Mouse (Mus musculus) c-Kit-negative CD71-positive TER-119-positive erythroid progenitor cells, embryonic 14.5 days (primary cell): ENCODE data around the gene Lzts2.

Source experiments
- DNase-seq: peaks from one replicate; pipeline ENCODE4 v3.0.0-alpha.2; 2013; ENCODE audit warnings: low read depth, low spot score

Lzts2 gene

GRCm38 (mm10) chr19:45014335-45014971, at the start of gene Lzts2:
Lzts2 (plus strand) TSS chr19:45014414.
- no peak for DNase-seq

DNA sequence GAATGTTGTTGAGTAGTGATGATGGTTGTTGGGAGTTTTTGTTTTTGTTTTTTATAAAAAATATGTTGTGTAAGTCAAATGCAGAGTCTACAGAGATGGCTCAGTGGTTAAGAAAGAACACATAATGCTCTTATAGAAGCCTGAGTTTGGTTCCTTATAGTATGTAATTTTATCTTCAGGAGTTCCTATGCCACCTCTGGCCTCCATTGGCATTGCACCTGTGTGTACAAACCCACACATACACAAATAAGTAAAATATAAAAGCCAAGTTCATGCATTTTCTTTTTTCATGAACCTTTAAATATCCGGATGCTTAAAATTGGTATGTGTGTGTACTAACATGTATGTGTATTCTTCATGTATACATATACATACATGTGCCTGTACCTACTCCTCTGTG, 48.2 kb upstream of the Lzts2 start:
- no peak for DNase-seq

DNA sequence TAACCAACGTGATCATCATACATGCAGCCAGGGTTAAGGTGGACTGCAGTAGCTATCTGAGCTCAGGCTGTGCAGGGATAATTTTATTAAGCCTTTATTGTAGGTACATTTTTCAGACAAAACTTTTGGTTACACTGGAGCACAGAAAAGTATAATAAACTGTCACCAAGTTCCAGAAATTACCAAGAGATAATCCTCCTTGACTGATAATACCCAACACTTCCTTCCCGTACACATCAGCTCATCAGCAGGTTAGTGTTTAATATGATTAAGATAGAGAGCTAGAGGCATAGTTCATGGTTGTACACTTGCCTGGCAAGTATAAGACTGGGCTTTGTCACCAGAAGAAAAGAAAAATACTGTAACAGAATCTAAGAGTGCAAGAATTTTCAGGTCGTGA, 45.9 kb upstream of the Lzts2 start:
- no peak for DNase-seq

GRCm38 (mm10) chr19:44976636-44977035, 37.6 kb upstream of the Lzts2 start:
- no peak for DNase-seq

DNA sequence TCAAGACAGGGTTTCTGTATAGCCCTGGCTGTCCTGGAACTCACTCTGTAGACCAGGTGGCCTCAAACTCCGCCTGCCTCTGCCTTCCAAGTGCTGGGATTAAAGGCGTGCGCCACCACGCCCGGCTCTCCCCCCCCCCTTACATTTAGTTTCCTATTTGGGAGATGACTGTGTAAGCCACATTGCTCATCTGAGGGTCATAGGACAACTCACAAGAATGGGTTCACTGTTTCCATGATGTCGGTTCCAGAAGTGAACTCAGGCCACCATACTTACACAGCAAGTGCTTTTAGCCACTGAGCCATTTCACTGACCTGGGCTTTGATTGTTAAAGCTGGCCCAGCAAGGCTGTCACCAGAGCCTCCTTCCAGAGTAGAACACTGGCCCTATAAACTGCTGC, 37.1 kb upstream of the Lzts2 start:
- no peak for DNase-seq

DNA sequence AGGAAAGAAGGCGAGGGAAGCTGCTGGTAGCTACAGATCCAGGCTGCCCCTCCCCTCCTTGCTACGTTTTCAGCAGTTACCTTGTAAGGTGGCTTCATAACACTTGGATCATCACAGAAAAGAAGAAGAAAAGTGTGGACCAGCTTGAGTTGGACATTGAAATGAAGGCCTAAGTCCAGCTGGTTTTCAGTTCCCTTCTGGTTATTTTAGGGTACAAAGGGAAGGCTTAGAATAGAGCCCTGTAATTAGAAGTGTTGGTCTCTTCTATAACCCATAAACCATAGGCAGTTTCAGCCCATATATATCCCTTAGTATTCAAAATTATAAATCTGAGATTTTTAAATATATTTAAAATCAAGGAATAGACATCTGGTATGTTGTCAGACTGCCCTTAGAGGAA, 33.4 kb upstream of the Lzts2 start:
- DNase-seq, result no peak

- DNase-seq, result no peak
Observed at GRCm38 (mm10) chr19:44982477-44983115, 31.6 kb upstream of the Lzts2 start.

DNA sequence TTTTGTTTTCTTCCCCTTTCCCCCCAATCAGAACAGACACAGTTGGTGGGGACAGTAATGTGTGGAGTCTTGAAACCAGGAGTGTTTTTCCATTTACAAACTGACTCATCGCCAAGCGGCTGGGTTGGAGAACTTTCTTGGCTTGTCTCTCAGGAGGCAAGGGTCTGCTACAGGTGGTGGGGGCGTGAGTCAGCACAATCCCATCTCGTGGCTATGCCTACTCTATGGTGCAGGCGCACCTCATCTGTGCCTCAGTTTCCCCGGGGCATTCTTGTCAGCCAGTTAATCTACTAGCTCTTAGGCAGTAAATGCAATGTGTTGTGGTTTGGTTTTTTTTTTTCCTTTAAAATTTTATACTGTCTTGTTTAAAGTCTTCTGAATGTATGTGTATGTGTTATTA, 30.8 kb upstream of the Lzts2 start:
- no peak for DNase-seq

DNA sequence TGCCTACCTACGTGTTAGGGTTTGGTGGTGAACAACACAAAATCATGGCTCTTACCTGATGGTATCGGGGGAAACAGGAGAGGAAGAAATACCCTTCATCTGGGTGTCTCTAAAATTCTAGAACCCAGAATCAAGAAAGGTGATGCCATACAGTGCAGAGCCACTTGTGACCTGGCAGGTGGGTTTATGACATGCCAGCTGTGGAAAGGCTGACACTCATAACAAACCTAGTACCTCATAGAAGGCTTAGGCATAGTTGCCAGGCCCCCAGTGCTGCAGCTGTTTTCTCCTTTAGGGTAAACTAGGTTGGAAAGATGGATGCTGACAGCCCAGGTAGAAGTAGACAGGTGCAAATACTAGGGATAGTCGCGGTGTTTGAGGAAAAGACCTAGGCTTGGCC, 29.8 kb upstream of the Lzts2 start:
- no peak for DNase-seq

GRCm38 (mm10) chr19:44985159-44985988, 28.8 kb upstream of the Lzts2 start:
- no peak for DNase-seq

DNA sequence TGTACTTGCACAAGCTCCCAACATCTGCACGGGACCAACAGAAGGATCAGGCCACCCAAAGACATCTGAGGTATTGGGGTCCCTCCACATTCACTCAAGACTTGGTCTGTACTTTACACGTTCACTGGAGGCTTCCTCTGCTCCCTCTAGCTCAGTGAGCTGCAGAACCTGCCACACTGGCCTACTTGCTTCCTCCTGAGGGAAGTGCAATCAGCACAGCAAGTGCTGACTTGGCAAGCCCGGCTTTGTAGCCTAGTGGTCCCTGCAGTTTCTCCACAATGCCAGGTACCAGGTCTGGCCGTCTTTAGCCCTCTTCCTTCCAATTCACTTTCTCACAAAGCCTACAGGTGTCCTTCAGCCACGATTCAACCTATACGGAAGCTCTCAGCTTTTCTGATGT, 27.2 kb upstream of the Lzts2 start:
- DNase-seq, result no peak

DNA sequence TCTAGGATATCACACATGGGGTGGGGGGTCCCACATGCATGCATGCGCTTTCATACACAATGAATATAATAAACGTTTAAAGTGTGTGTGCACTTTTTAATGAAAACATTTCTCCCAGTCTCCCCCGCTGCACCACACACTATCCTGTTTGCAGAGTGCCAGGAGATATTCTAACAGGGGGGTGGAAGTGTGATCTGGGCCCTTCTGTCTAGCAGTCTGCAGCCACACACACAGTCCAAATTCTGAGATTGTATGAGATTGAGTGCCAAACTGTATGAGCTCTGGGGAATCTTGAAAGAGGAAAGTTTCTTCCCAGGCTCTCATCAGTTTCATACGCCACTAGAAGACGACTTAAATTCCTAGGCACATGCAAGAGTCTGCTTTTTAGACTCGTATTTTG, 26.4 kb upstream of the Lzts2 start:
- no peak for DNase-seq

DNA sequence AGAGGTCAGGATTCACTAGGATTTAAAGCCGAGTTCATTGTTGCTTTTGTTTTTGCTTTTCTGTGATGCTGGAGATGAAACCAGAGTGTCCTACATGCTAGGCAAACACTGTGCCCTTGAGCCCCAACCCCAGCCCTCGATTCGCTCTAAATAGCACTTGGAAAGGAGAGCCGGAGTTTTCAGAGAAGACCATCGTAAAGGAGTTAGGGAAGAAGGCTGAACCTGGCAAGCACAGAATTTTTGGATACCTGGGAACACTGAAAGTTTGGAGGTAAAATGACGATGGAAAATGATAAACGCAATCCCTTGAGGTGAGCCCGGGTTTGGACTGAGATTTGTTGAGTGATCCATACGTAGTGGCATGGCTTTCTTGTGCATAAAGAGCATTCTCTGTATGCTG, 25.9 kb upstream of the Lzts2 start:
- no peak for DNase-seq

GRCm38 (mm10) chr19:44988831-44989566, 25.2 kb upstream of the Lzts2 start, which contains the start of gene Sema4g:
Sema4g (plus strand) TSS chr19:44989101.
- no peak for DNase-seq

- no peak for DNase-seq
Observed at GRCm38 (mm10) chr19:44989567-44990495, 24.4 kb upstream of the Lzts2 start.

GRCm38 (mm10) chr19:44991031-44991430, 23.2 kb upstream of the Lzts2 start:
- DNase-seq, result no peak

DNA sequence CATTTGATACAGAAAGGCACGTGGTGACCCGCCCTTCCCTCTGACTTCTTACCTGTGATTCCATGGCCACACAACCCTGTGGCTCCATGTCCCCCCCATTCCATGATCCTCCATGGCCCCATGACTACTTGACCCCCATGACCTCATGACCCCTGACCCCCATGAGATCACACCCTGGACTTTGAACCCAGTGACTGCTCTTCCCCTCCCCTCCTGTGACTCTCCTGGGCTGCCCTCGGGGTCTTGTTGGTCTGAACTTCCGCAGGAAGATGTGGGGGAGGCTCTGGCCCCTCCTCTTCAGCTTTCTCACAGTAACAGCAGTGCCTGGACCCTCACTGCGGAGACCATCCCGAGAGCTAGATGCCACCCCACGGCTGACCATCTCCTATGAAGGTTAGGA, 22.0 kb upstream of the Lzts2 start:
- DNase-seq, result no peak

DNA sequence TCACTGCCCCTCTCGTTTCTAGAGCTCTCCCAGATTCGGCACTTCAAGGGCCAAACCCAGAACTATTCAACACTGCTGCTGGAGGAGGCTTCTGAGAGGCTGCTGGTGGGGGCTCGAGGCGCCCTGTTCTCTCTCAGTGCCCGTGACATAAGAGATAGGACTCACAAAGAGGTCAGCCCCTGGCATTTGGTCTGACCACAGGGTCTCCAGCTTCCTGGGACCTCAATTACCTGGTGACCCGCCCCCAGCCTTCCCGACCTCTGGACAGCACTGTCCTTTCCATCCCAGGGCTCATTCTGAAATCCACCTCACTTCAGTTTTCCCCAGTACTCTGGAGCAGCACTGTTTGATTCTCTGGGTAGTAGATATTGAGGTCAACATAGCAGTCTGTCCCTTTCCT, 21.5 kb upstream of the Lzts2 start:
- no peak for DNase-seq

- no peak for DNase-seq
Observed at GRCm38 (mm10) chr19:44997786-44998185, 16.4 kb upstream of the Lzts2 start.

DNA sequence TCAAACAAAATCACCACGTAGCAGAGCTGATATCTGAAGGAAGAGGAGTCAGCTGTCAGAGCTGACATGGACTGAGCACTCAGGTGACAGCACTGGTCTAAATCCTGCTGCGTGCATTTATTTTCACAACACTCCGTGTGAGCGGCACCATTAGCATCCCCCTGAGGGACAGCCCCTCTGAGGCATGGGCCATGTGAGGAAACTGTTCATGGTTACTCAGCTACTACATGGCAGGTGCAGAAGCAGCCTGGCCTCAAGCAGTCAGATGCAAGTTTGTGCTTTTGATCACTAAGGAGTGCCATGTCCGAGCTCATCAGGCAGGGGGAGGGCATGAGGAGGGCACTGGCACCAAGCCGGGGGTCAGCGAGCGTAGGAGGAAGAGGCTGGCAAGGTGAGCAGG, 14.6 kb upstream of the Lzts2 start:
- no peak for DNase-seq

DNA sequence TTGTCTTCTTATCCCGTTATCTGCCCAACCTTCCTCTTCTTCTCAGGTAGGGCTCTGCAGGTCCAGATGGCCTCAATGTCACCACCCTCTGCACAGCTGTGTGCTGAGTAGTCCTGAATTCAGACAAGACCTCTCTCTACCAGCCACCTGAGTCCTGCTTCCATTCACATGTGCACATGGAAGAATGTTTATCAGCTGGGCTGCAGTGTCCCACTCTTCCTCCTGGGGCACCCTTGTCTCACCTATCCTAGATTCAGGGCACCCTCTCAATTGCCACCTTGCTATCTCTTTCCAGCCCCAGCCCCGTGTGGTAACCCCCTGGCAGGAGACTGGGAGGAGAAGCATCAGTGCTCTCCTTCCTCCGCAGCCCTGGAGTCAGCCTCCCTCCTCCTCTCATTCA, 11.9 kb upstream of the Lzts2 start:
- no peak for DNase-seq
